Comparison of ENCODE assay signal across 18 mouse cellular contexts in the genomic region with DNA sequence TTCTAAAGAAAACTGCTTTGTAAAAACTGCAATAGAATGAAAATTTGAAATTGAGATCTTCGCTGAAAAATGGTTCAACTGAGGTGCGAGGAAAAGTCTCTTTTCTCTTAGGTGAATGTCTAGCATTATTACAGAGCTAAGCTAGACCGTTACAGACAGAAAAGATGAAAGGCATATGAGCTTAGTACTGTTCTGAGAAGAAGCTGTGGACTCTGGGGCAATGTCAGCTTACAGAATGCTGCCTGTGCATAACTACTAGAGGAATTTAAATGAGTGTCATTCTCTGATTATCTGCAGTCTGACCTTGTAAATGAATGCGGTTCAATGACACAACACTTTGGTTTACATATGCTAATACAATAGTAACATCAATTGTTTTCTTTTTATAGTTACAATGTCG.
"Had no signal": no experiment of that assay in that cellular context is flagged by ENCODE, and none has a peak within 500 bp of the region (broad histone marks: within the 10 kb centered on the region; RNA-seq: fewer than 3 reads in every experiment).

No protein-coding gene starts in this region.

- H3K36me3 ChIP-seq: midbrain, embryonic 10.5 days; midbrain, embryonic 12.5 days; midbrain, embryonic 15.5 days; neural tube, embryonic 13.5 days; neural tube, embryonic 15.5 days had no signal

- H3K27ac ChIP-seq: midbrain, embryonic 10.5 days; midbrain, embryonic 12.5 days; midbrain, embryonic 15.5 days; neural tube, embryonic 13.5 days; neural tube, embryonic 15.5 days had no signal

- H3K4me1 ChIP-seq: midbrain, embryonic 10.5 days; midbrain, embryonic 15.5 days; neural tube, embryonic 13.5 days; neural tube, embryonic 15.5 days had no signal

- H3K4me3 ChIP-seq: midbrain, embryonic 10.5 days; midbrain, embryonic 12.5 days; midbrain, embryonic 15.5 days; myocyte; neural tube, embryonic 13.5 days; neural tube, embryonic 15.5 days had no signal

- H3K9me3 ChIP-seq: midbrain, embryonic 10.5 days; midbrain, embryonic 12.5 days; midbrain, embryonic 15.5 days; neural tube, embryonic 13.5 days; neural tube, embryonic 15.5 days had no signal

- DNase-seq: lung, adult 18-20 months; lung, postnatal 10 days; lung, postnatal 4 days; retina, postnatal 1 day; right cerebral cortex, adult 18-20 months; right cerebral cortex, postnatal 25 days; right cerebral cortex, postnatal 4 days; spleen, adult 18-20 months; thymus, adult 18-20 months; thymus, postnatal 14 days; thymus, postnatal 36 days had no signal

- H3K27me3 ChIP-seq: midbrain, embryonic 12.5 days; midbrain, embryonic 15.5 days; neural tube, embryonic 13.5 days; neural tube, embryonic 15.5 days had no signal

- H3K4me2 ChIP-seq: lung, embryonic 14.5 days; midbrain, embryonic 12.5 days; midbrain, embryonic 15.5 days; neural tube, embryonic 13.5 days; neural tube, embryonic 15.5 days had no signal

- ATAC-seq: midbrain, embryonic 15.5 days had no signal

- H3K9ac ChIP-seq: lung, embryonic 14.5 days; midbrain, embryonic 12.5 days; midbrain, embryonic 15.5 days; neural tube, embryonic 13.5 days; neural tube, embryonic 15.5 days had no signal
